Mouse (Mus musculus): ENCODE results near the gene Mgarp. TPM values are rescaled to one million over a fixed set of nuclear protein-coding genes. Genes with fewer than 3 reads are reported as not detected.

Gene Mgarp
- polyA plus RNA-seq, 1 experiment from 2014 or later = 9.5 TPM

GRCm38 (mm10) chr3:51383409-51383808 is 13.1 kb downstream of the Mgarp start:
- no peaks in the 10 kb centered on the region for H3K27me3 ChIP-seq
- H3K4me1 ChIP-seq (replicated peaks) = peaks cover 4% of the 10 kb centered on the region
- H3K27ac ChIP-seq = no peak overlapping the region
- 71% methylated on average over 12 of the region's 12 CpGs for WGBS
- H3K36me3 ChIP-seq = no peaks in the 10 kb centered on the region
- no peak overlapping the region for H3K4me2 ChIP-seq
- no peaks in the 10 kb centered on the region for H3K9me3 ChIP-seq (replicated peaks)
- ATAC-seq (replicated peaks; ENCODE audit: insufficient number of reproducible peaks, insufficient read depth, low FRiP score, low read depth) = no peak
- H3K9ac ChIP-seq = no peak overlapping the region
- H3K4me3 ChIP-seq = no peak overlapping the region

GRCm38 (mm10) chr3:51380660-51381014 is 15.9 kb downstream of the Mgarp start:
- no peaks in the 10 kb centered on the region for H3K36me3 ChIP-seq
- H3K9ac ChIP-seq = no peak overlapping the region
- ATAC-seq (replicated peaks; ENCODE audit: insufficient number of reproducible peaks, insufficient read depth, low FRiP score, low read depth) = no peak
- H3K4me3 ChIP-seq = no peak overlapping the region
- H3K27ac ChIP-seq = no peak overlapping the region
- no peaks in the 10 kb centered on the region for H3K27me3 ChIP-seq
- 39% methylated on average over 5 of the region's 5 CpGs for whole genome bisulfite sequencing
- peaks cover 5% of the 10 kb centered on the region for H3K4me1 ChIP-seq (replicated peaks)
- H3K9me3 ChIP-seq (replicated peaks) = no peaks in the 10 kb centered on the region
- no peak overlapping the region for H3K4me2 ChIP-seq

- Histone ChIP-seq H3K27me3 (no peaks in the 10 kb centered on the region), H3K9ac (no peak overlapping the region), H3K4me1 (replicated peaks) (peaks cover 5% of the 10 kb centered on the region), H3K9me3 (replicated peaks) (no peaks in the 10 kb centered on the region), H3K36me3 (no peaks in the 10 kb centered on the region), H3K27ac (peak overlapping the region; percentile 17; the same call in 1 of the 2 replicates), H3K4me2 (no peak overlapping the region), H3K4me3 (no peak overlapping the region)
- 74% methylated on average over 5 of the region's 5 CpGs for WGBS
- ATAC-seq (replicated peaks; ENCODE audit: insufficient number of reproducible peaks, insufficient read depth, low FRiP score, low read depth) = no peak
Observed at GRCm38 (mm10) chr3:51379786-51380659, 16.5 kb downstream of the Mgarp start.

- H3K9me3 ChIP-seq (replicated peaks) = no peaks in the 10 kb centered on the region
- H3K27me3 ChIP-seq = no peaks in the 10 kb centered on the region
- peak overlapping the region; percentile 22; the same call in 1 of the 2 replicates for H3K9ac ChIP-seq
- no peaks in the 10 kb centered on the region for H3K36me3 ChIP-seq
- no peak overlapping the region for H3K27ac ChIP-seq
- H3K4me1 ChIP-seq (replicated peaks) = peaks cover 5% of the 10 kb centered on the region
- 71% methylated on average over 3 of the region's 3 CpGs for WGBS
- peak overlapping the region; percentile 46 for H3K4me3 ChIP-seq
- peak overlapping the region; percentile 66 for H3K4me2 ChIP-seq
- no peak for ATAC-seq (replicated peaks; ENCODE audit: insufficient number of reproducible peaks, insufficient read depth, low FRiP score, low read depth)
Observed at GRCm38 (mm10) chr3:51378665-51378946, 17.9 kb downstream of the Mgarp start.

- ATAC-seq (replicated peaks; ENCODE audit: insufficient number of reproducible peaks, insufficient read depth, low FRiP score, low read depth) = no peak
Observed at GRCm38 (mm10) chr3:51377878-51378664, 18.5 kb downstream of the Mgarp start.

GRCm38 (mm10) chr3:51375307-51376265 is 21.0 kb downstream of the Mgarp start:
- H3K36me3 ChIP-seq = no peaks in the 10 kb centered on the region
- H3K27me3 ChIP-seq = no peaks in the 10 kb centered on the region
- H3K9ac ChIP-seq = no peak overlapping the region
- H3K27ac ChIP-seq = no peak overlapping the region
- peaks cover 5% of the 10 kb centered on the region for H3K4me1 ChIP-seq (replicated peaks)
- H3K9me3 ChIP-seq (replicated peaks) = no peaks in the 10 kb centered on the region
- WGBS = 79% methylated on average over 19 of the region's 19 CpGs
- no peak overlapping the region for H3K4me3 ChIP-seq
- no peak overlapping the region for H3K4me2 ChIP-seq
- ATAC-seq (replicated peaks; ENCODE audit: insufficient number of reproducible peaks, insufficient read depth, low FRiP score, low read depth) = no peak

More at GRCm38 (mm10) chr3:51377878-51378664, 18.5 kb downstream of the Mgarp start:
- Histone ChIP-seq H3K27me3 (no peaks in the 10 kb centered on the region), H3K36me3 (no peaks in the 10 kb centered on the region), H3K9ac (peak overlapping the region; percentile 22), H3K4me2 (peak overlapping the region; percentile 66), H3K4me3 (peak overlapping the region; percentile 46), H3K27ac (peak overlapping the region; percentile 31; the same call in 1 of the 2 replicates), H3K4me1 (replicated peaks) (peaks cover 5% of the 10 kb centered on the region), H3K9me3 (replicated peaks) (no peaks in the 10 kb centered on the region)
- 27% methylated on average over 31 of the region's 31 CpGs for WGBS

GRCm38 (mm10) chr3:51373544-51373943 is 23.0 kb downstream of the Mgarp start:
- no peak for ATAC-seq (replicated peaks; ENCODE audit: insufficient number of reproducible peaks, insufficient read depth, low FRiP score, low read depth)
- Histone ChIP-seq H3K4me2 (no peak overlapping the region), H3K9ac (no peak overlapping the region), H3K36me3 (no peaks in the 10 kb centered on the region), H3K27me3 (no peaks in the 10 kb centered on the region), H3K9me3 (replicated peaks) (no peaks in the 10 kb centered on the region), H3K27ac (no peak overlapping the region), H3K4me1 (replicated peaks) (peaks cover 3% of the 10 kb centered on the region), H3K4me3 (no peak overlapping the region)
- WGBS = 69% methylated on average over 5 of the region's 5 CpGs

GRCm38 (mm10) chr3:51372883-51373282 is 23.7 kb downstream of the Mgarp start:
- Histone ChIP-seq H3K27me3 (no peaks in the 10 kb centered on the region), H3K4me1 (replicated peaks) (no peaks in the 10 kb centered on the region), H3K36me3 (no peaks in the 10 kb centered on the region), H3K27ac (no peak overlapping the region), H3K9me3 (replicated peaks) (no peaks in the 10 kb centered on the region), H3K9ac (no peak overlapping the region), H3K4me3 (no peak overlapping the region), H3K4me2 (no peak overlapping the region)
- no peak for ATAC-seq (replicated peaks; ENCODE audit: insufficient number of reproducible peaks, insufficient read depth, low FRiP score, low read depth)
- WGBS = 59% methylated on average over 5 of the region's 5 CpGs

- H3K27me3 ChIP-seq = no peaks in the 10 kb centered on the region
- H3K4me1 ChIP-seq (replicated peaks) = no peaks in the 10 kb centered on the region
- H3K4me2 ChIP-seq = no peak overlapping the region
- no peak overlapping the region for H3K27ac ChIP-seq
- no peaks in the 10 kb centered on the region for H3K9me3 ChIP-seq (replicated peaks)
- no peaks in the 10 kb centered on the region for H3K36me3 ChIP-seq
- 69% methylated on average over 2 of the region's 2 CpGs for WGBS
- H3K4me3 ChIP-seq = no peak overlapping the region
- H3K9ac ChIP-seq = no peak overlapping the region
- no peak for ATAC-seq (replicated peaks; ENCODE audit: insufficient number of reproducible peaks, insufficient read depth, low FRiP score, low read depth)
Observed at GRCm38 (mm10) chr3:51371826-51372225, 24.7 kb downstream of the Mgarp start.

- H3K9me3 ChIP-seq (replicated peaks) = no peaks in the 10 kb centered on the region
- H3K9ac ChIP-seq = no peak overlapping the region
- no peak overlapping the region for H3K4me2 ChIP-seq
- no peak overlapping the region for H3K27ac ChIP-seq
- WGBS = 61% methylated on average over 4 of the region's 4 CpGs
- no peak overlapping the region for H3K4me3 ChIP-seq
- no peak for ATAC-seq (replicated peaks; ENCODE audit: insufficient number of reproducible peaks, insufficient read depth, low FRiP score, low read depth)
- H3K4me1 ChIP-seq (replicated peaks) = peaks cover 11% of the 10 kb centered on the region
- H3K27me3 ChIP-seq = no peaks in the 10 kb centered on the region
- no peaks in the 10 kb centered on the region for H3K36me3 ChIP-seq
Observed at GRCm38 (mm10) chr3:51368011-51368410, 28.5 kb downstream of the Mgarp start.

GRCm38 (mm10) chr3:51366926-51367325 is 29.6 kb downstream of the Mgarp start:
- no peak for ATAC-seq (replicated peaks; ENCODE audit: insufficient number of reproducible peaks, insufficient read depth, low FRiP score, low read depth)
- H3K27me3 ChIP-seq = no peaks in the 10 kb centered on the region
- H3K4me1 ChIP-seq (replicated peaks) = peaks cover 11% of the 10 kb centered on the region
- WGBS = 51% methylated on average over 4 of the region's 4 CpGs
- H3K9me3 ChIP-seq (replicated peaks) = no peaks in the 10 kb centered on the region
- no peak overlapping the region for H3K4me3 ChIP-seq
- H3K9ac ChIP-seq = no peak overlapping the region
- H3K4me2 ChIP-seq = no peak overlapping the region
- H3K36me3 ChIP-seq = no peaks in the 10 kb centered on the region
- H3K27ac ChIP-seq = no peak overlapping the region
